Mouse (Mus musculus) intestine, embryonic 14.5 days (tissue): ENCODE data around the gene Timp3. TPM values are rescaled to one million over a fixed set of nuclear protein-coding genes. Genes with fewer than 3 reads are reported as not detected.
A peak's percentile ranks its signal among the peaks of the same experiment; 100 is the strongest.

Experiments used
- ATAC-seq: fragments of 200-750 bp; cut with Nextera tagmentation; replicated peaks from 2 replicates; pipeline ENCODE4 v1.8.0; 2017; ENCODE audit warnings: low read depth, moderate number of reproducible peaks, moderate TSS enrichment, moderate library complexity; ENCODE audit not compliant: low FRiP score, low TSS enrichment
- DNase-seq: peaks from one replicate; pipeline ENCODE4 v3.0.0-alpha.2; 2018; ENCODE audit warnings: low spot score
- H3K27ac ChIP-seq: fragments of 300-500 bp; sonication (generic); 2 replicates; pipeline ENCODE4 v1.5.1; 2014; ENCODE audit warnings: low read depth, mild to moderate bottlenecking, control low read depth
- H3K27me3 ChIP-seq: fragments of 300-500 bp; sonication (generic); replicated peaks from 2 replicates; pipeline ENCODE4 v1.6.1; 2014; ENCODE audit warnings: low read length, control low read depth; ENCODE audit not compliant: control insufficient read depth, insufficient read depth
- H3K36me3 ChIP-seq: fragments of 300-500 bp; sonication (generic); 2 replicates; pipeline ENCODE4 v1.6.1; 2014; ENCODE audit warnings: low read length, control low read depth; ENCODE audit not compliant: control insufficient read depth, insufficient read depth
- H3K4me1 ChIP-seq: fragments of 300-500 bp; sonication (generic); replicated peaks from 2 replicates; pipeline ENCODE4 v1.6.1; 2014; ENCODE audit warnings: low read length, control low read depth, mixed read lengths; ENCODE audit not compliant: control insufficient read depth, insufficient read depth
- H3K4me2 ChIP-seq: fragments of 300-500 bp; sonication (generic); 2 replicates; pipeline ENCODE4 v1.6.1; 2014; ENCODE audit warnings: low read length
- H3K4me3 ChIP-seq: fragments of 300-500 bp; sonication (generic); 2 replicates; pipeline ENCODE4 v1.5.1; 2014; ENCODE audit warnings: low read depth, low read length, control low read depth, mixed read lengths
- H3K9ac ChIP-seq: fragments of 300-500 bp; sonication (generic); 2 replicates; pipeline ENCODE4 v1.6.1; 2014; ENCODE audit warnings: mild to moderate bottlenecking, low read length
- H3K9me3 ChIP-seq: fragments of 300-500 bp; sonication (generic); 2 replicates; pipeline ENCODE4 v1.6.1; 2016; ENCODE audit warnings: low read length, control low read depth; ENCODE audit not compliant: control insufficient read depth
- WGBS: fragments of 180-500 bp; shearing (Covaris S2); extraction: QIAGEN DNeasy Blood & Tissue Kit; methylation state at CpG from one replicate; pipeline ENCODE4 v1.1.7; 2014; 5-methylcytosine and 5-hydroxymethylcytosine counted together
- polyA plus RNA-seq: library from polyadenylated mRNA; unstranded; fragments of >200 nt; fragmentation: Nextera tagmentation; extraction: Ambion mirVana; gene quantifications from 2 replicates; pipeline ENCODE4 v1.2.1, GENCODE M21; 2014

Gene Timp3
- polyA plus RNA-seq, 1 experiment from 2014 or later = 58.4 TPM

DNA sequence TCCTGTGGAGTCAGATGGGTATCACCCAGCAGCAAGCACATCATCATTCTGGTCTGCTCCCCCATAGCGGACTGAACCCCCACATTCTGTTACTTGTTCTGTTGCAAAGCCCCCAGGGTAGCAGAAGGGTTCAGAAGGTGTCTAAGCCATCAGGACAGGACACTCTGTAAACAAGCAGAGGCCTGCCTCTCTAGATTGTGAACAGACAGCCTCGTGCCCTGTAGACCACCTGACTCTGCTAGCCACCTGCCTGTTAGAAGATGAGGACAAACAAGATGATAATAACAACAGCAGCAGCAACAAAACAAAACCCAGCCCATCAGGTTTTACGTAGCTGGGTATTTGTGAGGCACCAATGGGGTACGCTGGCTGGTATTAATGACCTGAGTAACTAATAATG is 42.0 kb downstream of the Timp3 start:
- no peaks in the 10 kb centered on the region for H3K9me3 ChIP-seq
- no peak overlapping the region for H3K9ac ChIP-seq
- H3K27me3 ChIP-seq = no peaks in the 10 kb centered on the region
- no peak for DNase-seq
- WGBS = 84% methylated on average over 4 of the region's 4 CpGs
- no peak for ATAC-seq
- H3K27ac ChIP-seq = no peak overlapping the region
- no peak overlapping the region for H3K4me3 ChIP-seq
- peaks cover 27% of the 10 kb centered on the region for H3K4me1 ChIP-seq
- H3K4me2 ChIP-seq = no peak overlapping the region
- peaks cover 17% of the 10 kb centered on the region; the same call in 1 of the 2 replicates for H3K36me3 ChIP-seq

DNA sequence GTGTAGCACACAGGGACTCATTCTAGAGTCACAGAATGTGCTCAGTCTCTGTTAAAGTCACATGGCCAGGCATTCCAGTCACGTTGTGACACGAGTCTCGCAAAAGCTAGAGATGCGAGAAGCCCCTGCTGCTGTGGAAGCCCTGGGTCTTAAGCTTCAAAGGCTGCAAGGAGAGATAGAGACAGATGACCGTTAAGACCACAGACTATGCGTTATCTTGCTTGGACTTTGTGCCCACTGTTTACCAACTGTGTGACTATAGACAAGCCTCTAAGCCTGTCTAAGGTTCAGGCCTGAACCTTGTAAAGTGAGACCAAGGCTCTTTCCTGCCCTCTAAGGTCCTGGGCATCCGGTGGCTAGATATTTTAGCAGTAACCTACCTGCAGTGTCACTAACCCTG is 42.5 kb downstream of the Timp3 start:
- H3K4me3 ChIP-seq = no peak overlapping the region
- no peak overlapping the region for H3K27ac ChIP-seq
- no peak overlapping the region for H3K9ac ChIP-seq
- peaks cover 27% of the 10 kb centered on the region for H3K4me1 ChIP-seq
- no peak overlapping the region for H3K4me2 ChIP-seq
- H3K27me3 ChIP-seq = no peaks in the 10 kb centered on the region
- WGBS = 61% methylated on average over 7 of the region's 7 CpGs
- ATAC-seq (peak; percentile 61), DNase-seq (no peak)
- H3K36me3 ChIP-seq = peaks cover 18% of the 10 kb centered on the region
- H3K9me3 ChIP-seq = no peaks in the 10 kb centered on the region

DNA sequence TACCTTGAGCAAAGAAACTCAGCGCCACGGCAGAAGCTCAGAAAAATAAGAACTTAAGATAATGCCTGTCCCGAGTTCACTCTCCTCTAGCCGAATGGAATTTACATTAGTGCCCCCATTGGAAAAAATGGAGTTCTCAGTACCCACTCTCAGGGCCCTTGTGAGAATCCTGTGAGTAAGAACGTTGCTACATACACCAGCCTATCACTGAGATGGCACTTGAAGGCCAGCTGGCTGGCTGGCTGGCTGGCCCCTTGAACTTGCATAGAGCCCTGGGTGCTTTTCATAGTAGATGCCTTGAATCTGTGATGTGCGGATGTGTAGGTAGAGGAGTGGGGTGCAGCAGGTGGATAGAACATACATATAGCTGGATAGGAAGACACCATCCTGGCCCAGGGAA is 43.2 kb downstream of the Timp3 start:
- Histone ChIP-seq H3K4me2 (no peak overlapping the region), H3K27ac (no peak overlapping the region), H3K9me3 (no peaks in the 10 kb centered on the region), H3K36me3 (peaks cover 21% of the 10 kb centered on the region), H3K27me3 (no peaks in the 10 kb centered on the region), H3K4me1 (peaks cover 27% of the 10 kb centered on the region), H3K4me3 (no peak overlapping the region), H3K9ac (no peak overlapping the region)
- ATAC-seq (no peak), DNase-seq (no peak)
- 87% methylated on average over 6 of the region's 6 CpGs for WGBS

GRCm38 (mm10) chr10:86343931-86344330 is 43.8 kb downstream of the Timp3 start:
- Histone ChIP-seq H3K27me3 (no peaks in the 10 kb centered on the region), H3K27ac (no peak overlapping the region), H3K9ac (no peak overlapping the region), H3K36me3 (peaks cover 21% of the 10 kb centered on the region), H3K4me3 (no peak overlapping the region), H3K4me2 (no peak overlapping the region), H3K4me1 (peaks cover 27% of the 10 kb centered on the region), H3K9me3 (no peaks in the 10 kb centered on the region)
- DNase-seq (no peak), ATAC-seq (no peak)
- WGBS = 90% methylated on average over 7 of the region's 7 CpGs

DNA sequence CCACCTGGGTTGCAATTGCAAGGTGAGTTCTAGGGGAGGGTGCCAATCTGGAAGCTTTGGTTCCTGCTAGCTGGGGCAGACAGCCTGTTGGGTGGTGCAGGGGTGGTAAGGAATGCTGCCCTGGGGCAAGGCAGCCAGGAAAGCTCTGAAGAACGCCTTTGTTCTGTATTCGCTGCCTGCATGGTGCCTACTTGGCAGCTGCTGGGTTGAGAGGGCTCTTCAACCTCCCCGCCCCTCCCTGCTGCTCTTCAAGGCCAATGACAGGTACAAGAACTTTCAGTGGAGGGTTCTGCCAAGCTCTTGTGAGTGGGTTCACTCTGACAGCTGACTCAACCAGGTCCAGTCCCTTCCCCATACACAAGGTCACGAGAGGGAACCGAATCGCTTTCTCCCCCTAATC is 44.5 kb downstream of the Timp3 start:
- H3K27me3 ChIP-seq = no peaks in the 10 kb centered on the region
- 86% methylated on average over 6 of the region's 6 CpGs for WGBS
- H3K4me3 ChIP-seq = no peak overlapping the region
- H3K9me3 ChIP-seq = no peaks in the 10 kb centered on the region
- peaks cover 21% of the 10 kb centered on the region for H3K36me3 ChIP-seq
- DNase-seq = no peak
- no peak for ATAC-seq
- H3K27ac ChIP-seq = no peak overlapping the region
- H3K4me1 ChIP-seq = peaks cover 23% of the 10 kb centered on the region
- no peak overlapping the region for H3K9ac ChIP-seq
- H3K4me2 ChIP-seq = no peak overlapping the region

GRCm38 (mm10) chr10:86345645-86346044 is 45.5 kb downstream of the Timp3 start:
- Histone ChIP-seq H3K4me3 (no peak overlapping the region), H3K27ac (no peak overlapping the region), H3K9me3 (no peaks in the 10 kb centered on the region), H3K9ac (no peak overlapping the region), H3K4me2 (no peak overlapping the region), H3K4me1 (peaks cover 14% of the 10 kb centered on the region; the same call in 1 of the 2 replicates), H3K27me3 (no peaks in the 10 kb centered on the region), H3K36me3 (peaks cover 21% of the 10 kb centered on the region)
- DNase-seq (no peak), ATAC-seq (no peak)
- WGBS = 89% methylated on average over 9 of the region's 9 CpGs

- ATAC-seq (peak; percentile 49; the same call in 1 of the 2 replicates), DNase-seq (no peak)
- 26% methylated on average over 3 of the region's 3 CpGs for WGBS
- Histone ChIP-seq H3K4me3 (no peak overlapping the region), H3K9ac (no peak overlapping the region), H3K27me3 (no peaks in the 10 kb centered on the region), H3K36me3 (peaks cover 21% of the 10 kb centered on the region), H3K4me2 (no peak overlapping the region), H3K27ac (no peak overlapping the region), H3K4me1 (peaks cover 14% of the 10 kb centered on the region; the same call in 1 of the 2 replicates), H3K9me3 (no peaks in the 10 kb centered on the region)
Observed at GRCm38 (mm10) chr10:86346235-86346840, 46.2 kb downstream of the Timp3 start.

DNA sequence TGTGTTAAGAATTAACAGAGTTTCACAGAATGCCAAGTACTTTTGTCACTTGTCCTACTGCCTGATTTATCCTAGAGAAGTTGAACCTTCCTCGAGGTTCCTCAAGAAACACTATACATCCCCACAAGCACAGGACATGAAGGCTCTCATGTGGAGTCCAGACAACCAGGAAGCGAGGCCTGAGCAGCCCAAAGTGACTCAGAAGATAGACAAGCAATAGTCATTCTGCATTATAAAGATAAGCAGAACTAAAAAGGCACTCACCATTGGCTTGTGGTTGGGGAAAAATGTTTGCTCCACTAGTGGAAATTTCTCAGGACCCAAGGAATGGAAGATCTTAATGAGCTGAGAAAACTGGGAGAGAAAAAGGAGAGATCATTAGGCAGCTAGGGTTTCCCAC is 51.1 kb downstream of the Timp3 start:
- no peak overlapping the region for H3K4me2 ChIP-seq
- H3K9me3 ChIP-seq = no peaks in the 10 kb centered on the region
- no peak overlapping the region for H3K4me3 ChIP-seq
- DNase-seq (no peak), ATAC-seq (no peak)
- H3K27me3 ChIP-seq = no peaks in the 10 kb centered on the region
- no peak overlapping the region for H3K27ac ChIP-seq
- no peak overlapping the region for H3K9ac ChIP-seq
- H3K36me3 ChIP-seq = peaks cover 4% of the 10 kb centered on the region; the same call in 1 of the 2 replicates
- 75% methylated on average over 2 of the region's 2 CpGs for WGBS
- H3K4me1 ChIP-seq = peaks cover under 1% of the 10 kb centered on the region; the same call in 1 of the 2 replicates

DNA sequence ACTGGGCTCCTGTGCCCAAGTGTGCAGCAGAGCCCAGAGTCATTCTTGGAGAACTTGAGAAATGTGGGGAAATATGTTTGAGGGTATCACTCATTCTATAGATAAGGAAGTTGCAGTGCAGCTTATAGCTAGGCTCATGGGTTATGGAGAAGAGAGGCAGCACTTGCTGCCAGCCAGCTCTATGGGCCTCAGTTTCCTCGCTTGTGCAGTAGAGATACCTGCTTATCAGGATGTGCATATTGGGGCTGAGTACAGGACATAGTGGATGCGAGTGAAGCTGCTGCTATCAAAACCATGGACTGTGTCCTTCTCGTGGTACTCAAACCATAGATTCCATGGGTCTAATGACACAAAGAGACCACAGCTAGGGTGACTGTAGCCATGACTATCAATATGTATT is 52.3 kb downstream of the Timp3 start:
- no peaks in the 10 kb centered on the region for H3K9me3 ChIP-seq
- DNase-seq = no peak
- H3K27ac ChIP-seq = no peak overlapping the region
- WGBS = 84% methylated on average over 3 of the region's 3 CpGs
- peaks cover 4% of the 10 kb centered on the region; the same call in 1 of the 2 replicates for H3K36me3 ChIP-seq
- H3K4me2 ChIP-seq = no peak overlapping the region
- no peak overlapping the region for H3K4me3 ChIP-seq
- no peaks in the 10 kb centered on the region for H3K27me3 ChIP-seq
- no peak for ATAC-seq
- H3K9ac ChIP-seq = no peak overlapping the region
- H3K4me1 ChIP-seq = no peaks in the 10 kb centered on the region
